Mouse (Mus musculus): Measurements from ENCODE around the gene Rnf11.

GRCm38 (mm10) chr4:109445397-109445796 is 39.1 kb downstream of the Rnf11 start:
- TF ChIP-seq CHD2 (IDR thresholded peaks at IDR 0.05; ENCODE audit: low read length) (no peak), CTCF (conservative IDR thresholded peaks at IDR 0.05 in 1 of 2, IDR thresholded peaks at IDR 0.05 in 1 of 2; ENCODE audit: low read depth in 2 of 2, low read length in 2 of 2) (no peak), EP300 (IDR thresholded peaks at IDR 0.05; ENCODE audit: low read length) (no peak), NRF1 (IDR thresholded peaks at IDR 0.05; ENCODE audit: low read depth, low read length) (no peak), MAZ (IDR thresholded peaks at IDR 0.05; ENCODE audit: low read depth, low read length) (no peak), POLR2A (IDR thresholded peaks at IDR 0.05; ENCODE audit: low read depth, low read length) (no peak), MAX (IDR thresholded peaks at IDR 0.05; ENCODE audit: low read length) (no peak)

Measured in CH12.LX (cell line).